ENCODE assay signal across 8 mouse cellular contexts in the genomic region with DNA sequence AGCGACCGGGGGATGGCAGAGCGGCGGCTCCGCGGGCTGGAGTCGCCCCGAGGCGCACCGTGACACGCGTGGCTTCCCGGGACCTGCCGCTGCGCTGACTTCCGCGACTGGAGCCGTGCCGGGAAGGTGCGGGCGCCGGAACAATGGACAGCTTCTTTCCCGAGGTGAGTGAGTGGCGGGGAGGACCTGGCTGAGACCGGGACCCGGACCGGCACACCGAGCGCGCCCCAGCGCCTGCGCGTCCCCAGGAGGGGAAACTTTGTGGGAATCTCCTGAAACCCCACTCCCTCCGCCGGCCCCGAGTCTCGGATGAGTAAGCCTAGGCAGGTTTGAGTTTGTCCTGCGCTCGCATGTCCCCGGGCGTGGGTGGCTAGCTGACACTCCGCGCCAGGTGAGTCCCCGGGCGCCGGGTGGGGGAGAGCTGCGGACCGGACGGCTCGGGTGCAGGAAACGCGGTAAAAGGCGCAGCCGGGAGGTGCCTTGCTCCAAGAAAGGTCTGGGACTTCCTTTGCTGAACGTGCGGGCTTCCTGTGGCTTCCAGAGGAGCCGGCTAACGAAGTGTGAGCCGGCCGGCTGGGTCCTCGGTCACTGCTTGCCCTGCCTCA. TPM values are rescaled to one million over a fixed set of nuclear protein-coding genes. Genes with fewer than 3 reads are reported as not detected.
DNase-seq lines count a peak whose midpoint lies in the region; ATAC-seq lines count a peak whose summit lies in the region.

No protein-coding gene starts in this region.

- under 1% methylated on average over 61 of the region's 61 CpGs for WGBS in forebrain, embryonic 10.5 days
- under 1% methylated on average over 61 of the region's 61 CpGs for WGBS in stomach, embryonic 14.5 days

- H3K4me1 ChIP-seq in forebrain, embryonic 10.5 days = peaks cover 42% of the 10 kb centered on the region
- H3K4me1 ChIP-seq in megakaryocyte, embryonic 14.5 days = peaks cover 63% of the 10 kb centered on the region
- H3K4me1 ChIP-seq in stomach, embryonic 14.5 days (ENCODE audit: control insufficient read depth, insufficient read depth, low read length) = peaks cover 19% of the 10 kb centered on the region; the same call in 1 of the 2 replicates

- H3K9ac ChIP-seq in stomach, embryonic 14.5 days (replicated peaks; ENCODE audit: low read depth, low read length) = peak overlapping the region; percentile 85

- ATAC-seq in stomach, embryonic 14.5 days (ENCODE audit: insufficient number of reproducible peaks, insufficient read depth, low FRiP score, low read depth) = no peak
- ATAC-seq in monocyte, adult 5-6 weeks (replicated peaks; ENCODE audit: insufficient number of reproducible peaks, low FRiP score, low TSS enrichment, poor library complexity, severe bottlenecking) = no peak

- peak overlapping the region; percentile 73 for H3K4me2 ChIP-seq in stomach, embryonic 14.5 days (replicated peaks; ENCODE audit: low read depth, low read length)

- peaks cover 32% of the 10 kb centered on the region for H3K27me3 ChIP-seq in forebrain, embryonic 10.5 days (ENCODE audit: poor library complexity, severe bottlenecking)
- no peaks in the 10 kb centered on the region for H3K27me3 ChIP-seq in megakaryocyte, embryonic 14.5 days (replicated peaks)
- H3K27me3 ChIP-seq in stomach, embryonic 14.5 days (ENCODE audit: control insufficient read depth, insufficient read depth, low read length) = no peaks in the 10 kb centered on the region

- no peaks in the 10 kb centered on the region for H3K9me3 ChIP-seq in forebrain, embryonic 10.5 days
- H3K9me3 ChIP-seq in megakaryocyte, embryonic 14.5 days = no peaks in the 10 kb centered on the region
- no peaks in the 10 kb centered on the region for H3K9me3 ChIP-seq in stomach, embryonic 14.5 days (ENCODE audit: control insufficient read depth, low read depth, low read length)

- no peaks in the 10 kb centered on the region for H3K36me3 ChIP-seq in forebrain, embryonic 10.5 days (replicated peaks)
- peaks cover 12% of the 10 kb centered on the region for H3K36me3 ChIP-seq in megakaryocyte, embryonic 14.5 days (replicated peaks; ENCODE audit: low read length)
- no peaks in the 10 kb centered on the region for H3K36me3 ChIP-seq in stomach, embryonic 14.5 days (ENCODE audit: control insufficient read depth, insufficient read depth, low read length)

- peak overlapping the region; percentile 89 for H3K27ac ChIP-seq in forebrain, embryonic 10.5 days
- peak overlapping the region; percentile 93 for H3K27ac ChIP-seq in stomach, embryonic 14.5 days (ENCODE audit: low read length)

- peak overlapping the region; percentile 86 for H3K4me3 ChIP-seq in forebrain, embryonic 10.5 days
- H3K4me3 ChIP-seq in megakaryocyte, embryonic 14.5 days (replicated peaks) = peak overlapping the region; percentile 97
- peak overlapping the region; percentile 90 for H3K4me3 ChIP-seq in stomach, embryonic 14.5 days (ENCODE audit: low read depth, low read length)

- peak; percentile 36 to 43 for DNase-seq in CD8-positive naive resting alpha-beta T cell, adult 2 months (ENCODE audit: low read depth in 2 of 2, low spot score in 2 of 2)
- peak; percentile 66 to 79 for DNase-seq in adrenal gland, postnatal 36 days
- peak; percentile 67 for DNase-seq in forebrain, embryonic 10.5 days (ENCODE audit: extremely low spot score, low spot score)
- peak; percentile 72 to 74 for DNase-seq in heart, postnatal 10 days
- peak; percentile 62 to 80 for DNase-seq in kidney, postnatal 36 days

- intact Hi-C loops in heart, postnatal 10 days (cut with DNase I) = loop anchor here (1.0 to 5.0 kb wide), 4 partner anchors 14 to 184 kb away; no protein-coding TSS in a partner anchor

RNA-seq across cellular contexts. Expression of a gene that starts 0.6 kb away (rescaled TPM):
- 100 to 1,000 TPM in 1 of 2 experiments, 10 to 100 TPM in 1; 83.3 to 141 TPM for total RNA-seq in adrenal gland, postnatal 36 days (2021)
- 66.3 and 68.8 TPM in 2 replicates for polyA plus RNA-seq in forebrain, embryonic 10.5 days (2016; fragmentation: Nextera tagmentation; extraction: Ambion mirVana)
- total RNA-seq in heart, postnatal 10 days (2021) = 10 to 100 TPM; 52.7 to 61.1 TPM
- polyA plus RNA-seq in megakaryocyte, embryonic 14.5 days (2012; ENCODE audit: insufficient read depth, low replicate concordance) = 8.2 and 21.7 TPM in 2 replicates
- 46.1 and 48.0 TPM in 2 replicates for polyA plus RNA-seq in stomach, embryonic 14.5 days (2014; fragmentation: Nextera tagmentation; extraction: Ambion mirVana)
- total RNA-seq in monocyte, adult 5-6 weeks (2017) = 0.38 to 1.3 TPM (median 1.2 TPM) in 3 replicates

Comparison
In these comparisons a context has a peak if more than half of its experiments do, and no peak if none do; other contexts are left out.
1. RNA of a gene that starts 0.6 kb away (total RNA-seq): 83.3 to 141 TPM in adrenal gland, postnatal 36 days and 52.7 to 61.1 TPM in heart, postnatal 10 days; 0.38 to 1.3 TPM in monocyte, adult 5-6 weeks; every median in the first group is over 10 times any median in the second.
2. Peak in every context shown above with its lines, with median percentiles within 50 percentile points of each other: DNase-seq and H3K4me3 ChIP-seq.